Mouse (Mus musculus) cerebellum, adult 2 months (tissue): ENCODE results near the gene Phf13.

Experiments
- CTCF ChIP-seq: fragments of 200-500 bp; IDR thresholded peaks from 2 replicates; pipeline ENCODE4 v1.5.1; 2011; ENCODE audit warnings: low read depth, mild to moderate bottlenecking, control low read depth, low read length, moderate library complexity, borderline replicate concordance; ENCODE audit not compliant: insufficient read depth
- POLR2A ChIP-seq: fragments of 200-500 bp; IDR thresholded peaks from 2 replicates; pipeline ENCODE4 v1.6.1; 2011; ENCODE audit warnings: low read length, control low read depth, borderline replicate concordance; ENCODE audit not compliant: insufficient read depth

DNA sequence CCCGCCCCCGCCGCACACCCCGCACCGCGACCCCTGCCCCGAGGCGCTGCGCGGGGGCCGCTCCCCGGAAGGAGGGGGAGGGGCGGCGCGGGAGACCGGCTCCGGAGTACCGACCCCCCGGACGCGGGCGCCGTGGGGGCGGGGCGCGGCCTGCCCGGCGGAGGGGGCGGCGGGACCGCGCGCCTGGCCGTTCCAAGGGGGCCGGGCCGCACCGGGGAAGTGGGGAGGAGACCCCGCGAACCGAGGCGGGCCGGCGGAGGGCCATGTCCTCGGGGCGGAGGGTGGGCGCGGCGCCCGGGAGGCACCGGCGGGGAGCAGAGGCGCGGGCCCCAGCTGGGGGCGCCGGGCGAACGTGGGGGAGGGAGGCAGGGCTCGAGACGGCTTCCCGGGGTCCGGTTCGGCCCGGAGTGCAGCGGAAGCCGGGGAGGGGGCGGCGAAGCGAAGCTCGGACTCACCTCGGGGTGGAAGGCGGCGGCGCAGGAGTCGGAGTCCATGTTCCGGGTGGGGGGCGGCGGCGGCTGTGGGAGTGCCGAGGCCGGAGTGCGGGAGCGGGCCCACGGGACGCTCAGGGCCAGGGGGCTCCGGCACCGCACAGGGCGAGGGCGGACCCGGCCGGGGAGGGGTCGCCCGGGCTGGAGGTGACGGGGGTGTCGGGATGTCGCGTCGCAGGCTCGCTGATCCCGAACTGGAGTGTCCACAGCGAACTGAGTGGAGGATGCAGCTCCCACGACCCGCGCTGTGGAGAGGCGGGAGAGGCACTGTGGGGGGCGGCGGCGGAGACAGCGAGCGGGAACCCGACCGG lies 486 bp downstream of the Phf13 start:
- TF ChIP-seq POLR2A = no peak
- TF ChIP-seq CTCF = no peak
